Mouse (Mus musculus): ENCODE results near the gene Axin1. TPM values are rescaled to one million over a fixed set of nuclear protein-coding genes. Genes with fewer than 3 reads are reported as not detected.
"Not testable (repeated sequence)": the region's sequence is repeated elsewhere in the genome, so short reads cannot be mapped to it uniquely, and the experiment has no call there.

Gene Axin1
- polyA plus RNA-seq, 1 experiment from 2014 or later: 9.3 TPM

GRCm38 (mm10) chr17:26111722-26112121, 26.8 kb upstream of the Axin1 start:
- Histone ChIP-seq H3K27ac (no peak overlapping the region), H3K4me3 (no peak overlapping the region), H3K36me3 (no peaks in the 10 kb centered on the region), H3K4me1 (peaks cover 13% of the 10 kb centered on the region), H3K27me3 (peaks cover 72% of the 10 kb centered on the region), H3K4me2 (no peak overlapping the region), H3K9ac (no peak overlapping the region), H3K9me3 (no peaks in the 10 kb centered on the region)
- WGBS: 23% methylated on average over 4 of the region's 4 CpGs
- no peak for ATAC-seq (ENCODE audit: insufficient number of reproducible peaks, low FRiP score, low TSS enrichment, low read depth)

- 16% methylated on average over 14 of the region's 14 CpGs for WGBS
- H3K9me3 ChIP-seq: no peaks in the 10 kb centered on the region
- no peak overlapping the region for H3K27ac ChIP-seq
- peak overlapping the region; percentile 98 for H3K4me2 ChIP-seq
- peaks cover 13% of the 10 kb centered on the region for H3K4me1 ChIP-seq
- H3K36me3 ChIP-seq: no peaks in the 10 kb centered on the region
- H3K27me3 ChIP-seq: peaks cover 82% of the 10 kb centered on the region
- peak overlapping the region; percentile 33; the same call in 1 of the 2 replicates for H3K9ac ChIP-seq
- H3K4me3 ChIP-seq: peak overlapping the region; percentile 56
- ATAC-seq (ENCODE audit: insufficient number of reproducible peaks, low FRiP score, low TSS enrichment, low read depth): no peak
Observed at GRCm38 (mm10) chr17:26112751-26113150, 25.7 kb upstream of the Axin1 start.

- no peaks in the 10 kb centered on the region for H3K36me3 ChIP-seq
- H3K27me3 ChIP-seq: peaks cover 88% of the 10 kb centered on the region
- peak within 1 kb of the TSS; percentile 33; the same call in 1 of the 2 replicates for H3K9ac ChIP-seq
- H3K4me3 ChIP-seq: peak within 1 kb of the TSS; percentile 56
- H3K4me1 ChIP-seq: peaks cover 13% of the 10 kb centered on the region
- under 1% methylated on average over 56 of the region's 75 CpGs for WGBS
- H3K4me2 ChIP-seq: peak within 1 kb of the TSS; percentile 98
- no peaks in the 10 kb centered on the region for H3K9me3 ChIP-seq
- H3K27ac ChIP-seq: no peak within 1 kb of the TSS
- no peak for ATAC-seq (ENCODE audit: insufficient number of reproducible peaks, low FRiP score, low TSS enrichment, low read depth)
Observed at GRCm38 (mm10) chr17:26113181-26113948, 25.1 kb upstream of the Axin1 start, which contains the start of gene Tmem8. Tmem8 (plus strand) TSS chr17:26113299.

- no peaks in the 10 kb centered on the region for H3K9me3 ChIP-seq
- H3K36me3 ChIP-seq: no peaks in the 10 kb centered on the region
- no peak overlapping the region for H3K9ac ChIP-seq
- peaks cover 13% of the 10 kb centered on the region for H3K4me1 ChIP-seq
- peaks cover 95% of the 10 kb centered on the region for H3K27me3 ChIP-seq
- no peak for ATAC-seq (ENCODE audit: insufficient number of reproducible peaks, low FRiP score, low TSS enrichment, low read depth)
- WGBS: 14% methylated on average over 8 of the region's 8 CpGs
- H3K27ac ChIP-seq: no peak overlapping the region
- peak overlapping the region; percentile 56 for H3K4me3 ChIP-seq
- peak overlapping the region; percentile 98; the same call in 1 of the 2 replicates for H3K4me2 ChIP-seq
Observed at GRCm38 (mm10) chr17:26114061-26114460, 24.4 kb upstream of the Axin1 start.

- not testable (repeated sequence) for H3K27ac ChIP-seq; H3K9ac ChIP-seq; H3K36me3 ChIP-seq; ATAC-seq (ENCODE audit: insufficient number of reproducible peaks, low FRiP score, low TSS enrichment, low read depth); H3K4me2 ChIP-seq; H3K4me3 ChIP-seq; H3K9me3 ChIP-seq
- H3K4me1 ChIP-seq: peaks cover 13% of the 10 kb centered on the region
- peaks cover 95% of the 10 kb centered on the region for H3K27me3 ChIP-seq
- WGBS: 68% methylated on average over 7 of the region's 7 CpGs
Observed at GRCm38 (mm10) chr17:26114461-26114860, 24.0 kb upstream of the Axin1 start.

- no peak overlapping the region for H3K9ac ChIP-seq
- no peak for ATAC-seq (ENCODE audit: insufficient number of reproducible peaks, low FRiP score, low TSS enrichment, low read depth)
- no peaks in the 10 kb centered on the region for H3K9me3 ChIP-seq
- H3K4me1 ChIP-seq: peaks cover 18% of the 10 kb centered on the region
- WGBS: 77% methylated on average over 7 of the region's 7 CpGs
- no peak overlapping the region for H3K4me3 ChIP-seq
- H3K4me2 ChIP-seq: no peak overlapping the region
- peaks cover 91% of the 10 kb centered on the region for H3K27me3 ChIP-seq
- no peak overlapping the region for H3K27ac ChIP-seq
- no peaks in the 10 kb centered on the region for H3K36me3 ChIP-seq
Observed at GRCm38 (mm10) chr17:26115205-26115898, 23.1 kb upstream of the Axin1 start.

GRCm38 (mm10) chr17:26115956-26116487, 22.5 kb upstream of the Axin1 start:
- 78% methylated on average over 3 of the region's 3 CpGs for WGBS
- H3K4me3 ChIP-seq: no peak overlapping the region
- H3K4me2 ChIP-seq: no peak overlapping the region
- ATAC-seq (ENCODE audit: insufficient number of reproducible peaks, low FRiP score, low TSS enrichment, low read depth): no peak
- no peaks in the 10 kb centered on the region for H3K36me3 ChIP-seq
- no peak overlapping the region for H3K9ac ChIP-seq
- peaks cover 85% of the 10 kb centered on the region for H3K27me3 ChIP-seq
- H3K9me3 ChIP-seq: no peaks in the 10 kb centered on the region
- H3K4me1 ChIP-seq: peaks cover 18% of the 10 kb centered on the region
- H3K27ac ChIP-seq: no peak overlapping the region

GRCm38 (mm10) chr17:26116503-26117258, 21.8 kb upstream of the Axin1 start:
- H3K4me3 ChIP-seq: no peak overlapping the region
- WGBS: 82% methylated on average over 17 of the region's 17 CpGs
- H3K9ac ChIP-seq: no peak overlapping the region
- H3K4me2 ChIP-seq: no peak overlapping the region
- no peak overlapping the region for H3K27ac ChIP-seq
- H3K4me1 ChIP-seq: peaks cover 18% of the 10 kb centered on the region
- H3K27me3 ChIP-seq: peaks cover 78% of the 10 kb centered on the region
- no peak for ATAC-seq (ENCODE audit: insufficient number of reproducible peaks, low FRiP score, low TSS enrichment, low read depth)
- no peaks in the 10 kb centered on the region for H3K36me3 ChIP-seq
- no peaks in the 10 kb centered on the region for H3K9me3 ChIP-seq

GRCm38 (mm10) chr17:26119766-26120710, 18.4 kb upstream of the Axin1 start:
- Histone ChIP-seq H3K9me3 (no peaks in the 10 kb centered on the region), H3K4me1 (peaks cover 22% of the 10 kb centered on the region), H3K4me3 (no peak overlapping the region), H3K27ac (no peak overlapping the region), H3K4me2 (peak overlapping the region; percentile 20; the same call in 1 of the 2 replicates), H3K9ac (no peak overlapping the region), H3K36me3 (peaks cover 1% of the 10 kb centered on the region; the same call in 1 of the 2 replicates), H3K27me3 (peaks cover 44% of the 10 kb centered on the region)
- WGBS: 41% methylated on average over 33 of the region's 33 CpGs
- ATAC-seq (ENCODE audit: insufficient number of reproducible peaks, low FRiP score, low TSS enrichment, low read depth): peak; percentile 31; the same call in 1 of the 2 replicates

GRCm38 (mm10) chr17:26122431-26123140, 15.9 kb upstream of the Axin1 start:
- WGBS: 56% methylated on average over 5 of the region's 5 CpGs
- Histone ChIP-seq H3K9me3 (no peaks in the 10 kb centered on the region), H3K4me1 (peaks cover 26% of the 10 kb centered on the region), H3K4me3 (no peak overlapping the region), H3K4me2 (no peak overlapping the region), H3K36me3 (peaks cover 25% of the 10 kb centered on the region), H3K27ac (no peak overlapping the region), H3K27me3 (peaks cover 19% of the 10 kb centered on the region), H3K9ac (no peak overlapping the region)
- ATAC-seq (ENCODE audit: insufficient number of reproducible peaks, low FRiP score, low TSS enrichment, low read depth): no peak

All from limb, embryonic 15.5 days (tissue).